Mouse (Mus musculus): Measurements from ENCODE around the gene Zbtb20. TPM values are rescaled to one million over a fixed set of nuclear protein-coding genes. Genes with fewer than 3 reads are reported as not detected.

Gene Zbtb20
- total RNA-seq, 2 experiments from 2014 or later: 196 to 202 TPM

GRCm38 (mm10) chr16:43646943-43647342, 771.3 kb downstream of the Zbtb20 start:
- DNase-seq: no peak
- intact Hi-C loops (cut with DNase I): no loop called here

DNA sequence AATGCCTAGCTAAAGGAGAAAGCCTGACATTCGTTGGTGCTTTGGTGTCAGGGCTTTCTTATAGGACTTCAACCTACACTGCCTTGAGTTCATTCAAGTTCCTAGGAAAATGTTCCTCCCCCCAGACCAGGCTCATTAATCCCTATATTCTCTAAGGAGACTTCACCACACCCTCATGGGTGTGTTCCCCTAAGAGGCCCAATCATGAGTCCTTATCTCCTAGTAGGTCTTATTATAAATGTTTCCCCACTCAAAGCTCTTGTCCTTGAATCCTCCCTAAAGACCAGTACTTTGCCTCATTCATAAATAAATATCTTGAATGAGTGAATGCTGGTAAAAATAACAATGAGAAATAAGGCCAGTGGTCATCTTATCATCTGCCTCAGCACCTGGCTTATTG, 772.0 kb downstream of the Zbtb20 start:
- DNase-seq: no peak
- intact Hi-C loops (cut with DNase I): no loop called here

GRCm38 (mm10) chr16:43650355-43651080, 774.8 kb downstream of the Zbtb20 start:
- intact Hi-C loops (cut with DNase I): no loop called here

DNA sequence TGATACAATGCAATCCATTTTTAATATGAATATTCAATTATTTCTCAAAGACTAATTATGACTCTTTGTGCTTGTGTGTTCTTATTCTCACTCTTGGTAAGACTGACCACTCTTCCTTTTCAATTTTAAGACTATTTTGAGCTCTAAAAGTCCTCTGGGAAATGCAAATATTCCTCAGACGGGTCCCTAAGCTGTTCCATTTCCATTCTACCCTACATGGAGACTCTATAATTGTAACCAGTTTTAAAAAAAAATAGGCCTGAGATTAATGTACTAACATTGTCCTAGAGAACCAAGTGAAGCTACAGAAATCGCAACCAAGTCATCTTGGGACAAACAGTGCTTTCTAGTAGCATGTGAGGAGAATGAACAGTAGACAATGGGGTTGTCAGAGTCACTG, 777.6 kb downstream of the Zbtb20 start:
- no peak for DNase-seq
- intact Hi-C loops (cut with DNase I): no loop called here

More at GRCm38 (mm10) chr16:43650355-43651080, 774.8 kb downstream of the Zbtb20 start:
- no peak for DNase-seq

GRCm38 (mm10) chr16:43654269-43654668, 778.6 kb downstream of the Zbtb20 start:
- no peak for DNase-seq
- intact Hi-C loops (cut with DNase I): no loop called here

- intact Hi-C loops (cut with DNase I): no loop called here
- DNase-seq: no peak
Observed at GRCm38 (mm10) chr16:43655183-43655787, 779.6 kb downstream of the Zbtb20 start.

DNA sequence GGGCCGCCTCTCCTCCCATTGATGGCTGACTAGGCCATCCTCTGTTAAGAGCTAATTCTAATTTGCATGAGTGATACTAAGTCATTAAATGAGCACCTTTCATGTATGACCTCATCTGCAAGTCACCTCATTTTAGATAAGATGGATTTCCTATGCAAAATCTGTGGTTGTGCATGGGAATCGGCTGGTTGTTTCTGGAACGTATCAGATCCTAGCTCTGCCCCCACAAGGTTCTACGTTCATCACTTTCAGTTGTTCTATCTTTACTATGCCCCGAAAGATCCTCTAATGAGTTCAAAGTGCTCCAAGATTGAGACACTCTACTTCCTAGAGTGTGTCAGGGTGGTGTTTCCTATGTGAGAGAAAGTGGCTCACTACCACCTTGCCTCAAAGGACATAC, 785.9 kb downstream of the Zbtb20 start:
- no peak for DNase-seq
- intact Hi-C loops (cut with DNase I): no loop called here

- DNase-seq: no peak
- intact Hi-C loops (cut with DNase I): no loop called here
Observed at GRCm38 (mm10) chr16:43662124-43663004, 786.7 kb downstream of the Zbtb20 start.

- intact Hi-C loops (cut with DNase I): no loop called here
- DNase-seq: no peak
Observed at GRCm38 (mm10) chr16:43663978-43664579, 788.4 kb downstream of the Zbtb20 start, which contains the start of gene Tigit. Tigit (minus strand) TSS chr16:43664146.

DNA sequence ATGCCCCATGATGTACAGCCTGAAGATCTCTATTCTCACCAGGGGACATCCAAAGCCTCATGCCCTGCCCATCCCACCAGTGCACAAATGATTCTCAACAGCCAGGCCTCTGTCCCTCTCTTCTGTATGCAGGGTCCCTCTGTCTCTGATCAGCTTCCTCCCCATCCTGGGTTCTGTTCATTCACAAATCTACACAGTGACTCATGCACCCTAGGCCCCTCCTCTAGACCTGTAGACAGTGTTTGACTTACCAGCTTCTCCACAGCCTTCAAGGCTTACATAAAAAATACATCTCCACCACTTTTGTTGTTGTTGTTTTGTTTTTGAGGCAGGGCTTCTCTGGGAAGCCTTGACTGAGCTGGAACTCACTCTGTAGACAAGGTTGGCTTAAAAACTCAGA, 789.2 kb downstream of the Zbtb20 start:
- no peak for DNase-seq
- intact Hi-C loops (cut with DNase I): no loop called here

DNA sequence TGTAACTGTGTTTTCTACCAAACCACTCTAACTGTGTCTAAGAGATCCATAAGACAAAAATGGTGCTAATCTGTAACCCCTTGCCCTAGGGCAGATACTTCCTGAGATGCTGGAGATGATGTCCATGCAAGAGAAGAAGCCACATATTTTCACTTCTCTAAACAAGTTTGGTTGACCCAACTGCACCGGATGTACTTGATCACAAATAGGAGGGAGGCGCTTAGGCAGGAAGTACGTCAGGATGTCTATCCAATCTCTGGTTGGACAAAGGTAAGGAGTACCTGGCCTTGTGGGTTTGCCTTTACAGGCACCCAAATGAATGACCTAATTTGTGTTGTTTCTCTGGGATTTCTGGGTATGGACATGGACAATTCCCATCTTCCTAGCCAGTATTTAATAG, 792.6 kb downstream of the Zbtb20 start:
- intact Hi-C loops (cut with DNase I): no loop called here
- DNase-seq: no peak

DNA sequence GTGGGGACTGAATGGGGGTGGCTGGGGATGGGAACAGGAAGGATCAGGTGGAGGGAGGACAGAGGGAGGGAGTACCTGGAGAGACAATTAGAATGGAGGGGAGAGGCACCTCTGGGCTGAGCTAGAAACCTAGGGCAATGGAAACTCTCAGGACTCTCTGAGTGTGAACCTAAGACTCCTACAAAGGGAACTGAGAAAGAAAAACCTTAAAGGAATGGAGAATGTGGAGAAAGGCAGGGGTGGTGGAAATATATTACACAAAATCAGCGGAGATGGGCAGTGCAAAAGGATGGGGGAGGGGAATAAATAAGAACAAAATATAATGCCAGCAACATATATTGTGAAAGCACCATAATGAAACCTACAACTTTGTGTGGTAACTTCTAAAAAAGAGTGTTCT, 796.3 kb downstream of the Zbtb20 start:
- DNase-seq: no peak
- intact Hi-C loops (cut with DNase I): no loop called here

- intact Hi-C loops (cut with DNase I): no loop called here
- no peak for DNase-seq
Observed at GRCm38 (mm10) chr16:43672697-43673096, 797.0 kb downstream of the Zbtb20 start.

- DNase-seq: no peak
- intact Hi-C loops (cut with DNase I): no loop called here
Observed at GRCm38 (mm10) chr16:43674400-43674799, 798.7 kb downstream of the Zbtb20 start.

DNA sequence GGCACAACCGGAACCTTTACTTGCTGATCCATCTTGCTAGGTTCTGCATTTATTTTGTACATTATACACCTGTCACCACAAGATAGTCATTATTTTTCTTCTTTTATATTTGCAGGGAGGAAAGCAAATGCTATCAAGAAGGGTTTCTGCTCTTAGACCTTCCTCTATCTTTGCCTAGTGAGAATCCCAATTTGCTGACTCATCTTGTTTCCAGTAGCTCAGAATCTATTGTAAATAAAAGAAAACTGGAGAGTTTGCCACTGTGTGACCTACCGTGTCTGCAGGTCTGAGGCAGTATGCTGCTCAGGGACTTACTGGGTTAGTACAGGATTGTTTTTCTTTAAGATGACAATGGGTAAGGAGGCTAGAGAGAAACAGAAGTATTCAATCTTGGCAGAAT, 812.3 kb downstream of the Zbtb20 start:
- intact Hi-C loops (cut with DNase I): no loop called here
- DNase-seq: no peak

- intact Hi-C loops (cut with DNase I): no loop called here
- no peak for DNase-seq
Observed at GRCm38 (mm10) chr16:43690211-43690690, 814.6 kb downstream of the Zbtb20 start.

- intact Hi-C loops (cut with DNase I): no loop called here
- DNase-seq: no peak
Observed at GRCm38 (mm10) chr16:43690912-43691311, 815.2 kb downstream of the Zbtb20 start.

- intact Hi-C loops (cut with DNase I): no loop called here
Observed at GRCm38 (mm10) chr16:43691741-43692140, 816.1 kb downstream of the Zbtb20 start.

More at GRCm38 (mm10) chr16:43691741-43692140, 816.1 kb downstream of the Zbtb20 start:
- DNase-seq: no peak

Measured in heart, postnatal 36 days (tissue).